Mouse (Mus musculus): ENCODE measurements around the gene Rbfox1. TPM values are rescaled to one million over a fixed set of nuclear protein-coding genes. Genes with fewer than 3 reads are reported as not detected.

Rbfox1 gene
- polyA plus RNA-seq, 2 experiments from 2014 or later = not detected

DNA sequence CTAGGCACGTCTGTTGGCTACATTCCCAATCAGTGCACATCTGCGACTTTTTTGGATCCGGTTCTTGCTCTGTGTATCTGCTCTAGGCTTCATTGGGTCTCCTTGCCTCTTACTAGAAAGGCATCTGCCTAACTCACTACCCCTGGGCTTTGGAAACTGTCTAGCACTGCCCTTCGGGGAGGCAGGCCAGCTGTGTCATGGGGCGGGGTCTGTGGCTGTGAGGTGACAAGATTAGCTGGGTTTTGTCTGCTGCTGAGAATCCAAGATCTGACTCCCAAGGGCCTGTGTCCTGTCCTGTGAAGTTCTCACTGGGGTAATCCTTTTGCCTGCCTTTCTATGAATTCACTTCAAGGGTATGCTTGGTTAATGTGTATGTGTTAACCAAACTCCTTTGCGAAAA is 1155.5 kb downstream of the Rbfox1 start:
- ATAC-seq = no peak

- no peak for ATAC-seq
Observed at GRCm38 (mm10) chr16:7047421-7047820, 1162.3 kb downstream of the Rbfox1 start.

DNA sequence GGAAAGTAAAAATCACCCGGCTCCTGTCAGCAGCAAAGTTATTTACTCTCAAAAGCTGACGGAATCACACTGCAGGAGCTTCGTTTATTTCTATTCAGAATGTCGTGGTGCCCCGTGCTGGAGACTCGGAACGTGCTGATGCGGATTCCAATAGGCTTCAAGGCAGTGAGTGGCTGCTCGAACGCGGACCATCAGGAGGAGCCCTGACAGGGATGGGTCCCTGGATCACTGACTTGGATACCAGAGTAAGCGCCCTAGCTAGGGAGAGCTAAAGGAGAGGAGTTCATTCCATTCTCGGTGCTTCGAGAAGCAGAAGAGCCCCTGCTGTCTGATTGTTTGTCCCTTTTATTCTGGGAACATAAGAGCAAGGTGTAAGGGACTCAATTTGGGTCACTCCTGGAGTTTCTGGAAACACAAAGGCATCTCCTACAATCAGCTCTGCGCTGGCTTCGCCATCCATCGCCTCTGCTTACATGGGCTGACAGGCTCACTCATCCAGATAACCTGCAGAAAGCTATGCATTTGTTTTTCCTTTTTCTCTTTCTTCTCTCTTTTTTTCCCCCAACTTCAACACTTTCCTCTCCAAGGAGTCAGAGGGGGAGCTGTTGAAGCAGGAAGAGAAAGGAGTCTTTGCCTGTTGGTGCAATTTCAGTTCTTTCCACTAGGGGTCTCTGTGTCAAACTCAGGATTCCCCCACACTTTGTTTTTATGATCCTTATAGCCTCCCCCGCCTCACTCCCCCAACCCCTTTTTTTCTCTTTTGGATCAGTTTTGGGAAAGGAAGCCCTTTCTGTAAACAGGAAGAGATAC is 1164.2 kb downstream of the Rbfox1 start:
- no peak for ATAC-seq

DNA sequence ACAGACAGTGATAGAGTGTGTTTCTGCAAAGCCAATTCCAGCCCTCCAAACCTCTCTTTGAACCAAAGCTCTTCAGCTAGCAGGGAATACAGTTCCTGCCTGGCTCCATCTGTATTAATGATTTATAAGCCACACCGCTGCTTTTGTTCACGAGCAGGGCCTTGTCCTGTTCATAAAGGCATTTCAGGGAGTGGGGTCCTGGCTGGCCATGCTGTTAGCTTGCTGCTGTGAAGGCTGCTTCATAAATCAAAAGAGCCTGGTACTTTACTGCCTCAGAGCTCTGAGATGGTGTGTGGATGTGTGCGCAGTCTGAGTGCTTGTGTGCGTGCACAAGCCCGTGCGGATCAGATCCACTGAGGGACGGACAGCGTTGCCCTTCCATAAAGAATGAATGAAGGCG is 1165.8 kb downstream of the Rbfox1 start:
- ATAC-seq = no peak

- no peak for ATAC-seq
Observed at GRCm38 (mm10) chr16:7051991-7052390, 1166.8 kb downstream of the Rbfox1 start.

- ATAC-seq = no peak
Observed at GRCm38 (mm10) chr16:7052408-7052807, 1167.3 kb downstream of the Rbfox1 start.

GRCm38 (mm10) chr16:7057789-7058188 is 1172.6 kb downstream of the Rbfox1 start:
- no peak for ATAC-seq

- no peak for ATAC-seq
Observed at GRCm38 (mm10) chr16:7058556-7058955, 1173.4 kb downstream of the Rbfox1 start.

DNA sequence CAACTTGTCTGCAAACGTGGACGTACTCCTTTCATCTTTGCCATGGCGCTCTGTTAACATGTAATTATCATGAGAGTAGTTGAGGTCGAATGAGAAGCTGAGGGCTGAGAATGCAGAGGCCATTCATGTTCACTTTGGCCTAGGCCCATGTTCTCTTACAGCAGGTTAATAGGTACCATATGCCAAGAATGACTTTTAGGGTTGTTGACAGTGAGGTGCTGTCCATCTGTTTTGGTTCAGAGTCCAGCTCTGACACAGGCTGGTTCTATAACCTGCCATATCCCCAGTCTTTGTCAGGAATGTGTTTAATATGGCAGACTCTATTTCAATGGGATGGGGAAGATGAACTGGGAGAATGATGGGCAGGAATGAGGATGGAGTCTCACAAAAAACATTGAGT is 1174.4 kb downstream of the Rbfox1 start:
- no peak for ATAC-seq

DNA sequence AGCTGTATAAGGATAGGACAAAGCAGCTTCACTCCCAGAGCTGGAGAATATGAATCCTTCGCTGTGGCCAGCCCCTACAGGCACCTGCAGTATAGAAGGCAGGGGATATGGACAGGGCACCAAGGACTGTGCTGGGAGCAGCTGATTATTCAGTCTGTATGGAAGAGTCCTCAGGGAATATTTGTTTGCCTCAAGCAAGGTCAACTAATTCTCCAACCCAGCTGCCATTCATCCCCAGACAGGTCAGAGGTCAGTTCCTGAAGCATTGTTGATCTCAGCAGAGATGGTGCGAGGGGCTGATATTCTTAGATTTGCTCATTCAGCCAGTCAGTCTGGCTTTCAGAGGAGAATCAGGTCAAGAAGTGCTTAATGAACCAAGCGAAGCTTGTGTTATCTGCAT is 1175.7 kb downstream of the Rbfox1 start:
- no peak for ATAC-seq

DNA sequence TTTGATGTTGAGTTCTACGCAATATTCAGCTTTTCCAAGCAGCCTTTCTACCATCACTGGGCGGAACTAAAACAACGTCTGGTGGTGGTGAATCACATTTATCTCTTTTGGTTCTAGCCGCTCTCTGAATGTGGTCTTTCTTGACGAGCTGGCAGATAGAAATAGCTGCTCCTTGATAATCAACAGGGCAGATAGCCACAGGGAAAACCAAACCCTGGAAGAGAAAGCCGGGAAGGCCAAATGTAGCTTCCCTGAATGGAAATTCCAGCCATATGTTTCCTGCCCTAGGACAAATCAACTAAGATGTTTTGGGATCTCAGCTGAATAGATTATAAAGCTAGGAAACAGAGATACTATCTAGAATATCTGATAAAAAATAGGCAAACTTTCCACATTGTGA is 1177.4 kb downstream of the Rbfox1 start:
- ATAC-seq = no peak

- ATAC-seq = no peak
Observed at GRCm38 (mm10) chr16:7067109-7067508, 1182.0 kb downstream of the Rbfox1 start.

DNA sequence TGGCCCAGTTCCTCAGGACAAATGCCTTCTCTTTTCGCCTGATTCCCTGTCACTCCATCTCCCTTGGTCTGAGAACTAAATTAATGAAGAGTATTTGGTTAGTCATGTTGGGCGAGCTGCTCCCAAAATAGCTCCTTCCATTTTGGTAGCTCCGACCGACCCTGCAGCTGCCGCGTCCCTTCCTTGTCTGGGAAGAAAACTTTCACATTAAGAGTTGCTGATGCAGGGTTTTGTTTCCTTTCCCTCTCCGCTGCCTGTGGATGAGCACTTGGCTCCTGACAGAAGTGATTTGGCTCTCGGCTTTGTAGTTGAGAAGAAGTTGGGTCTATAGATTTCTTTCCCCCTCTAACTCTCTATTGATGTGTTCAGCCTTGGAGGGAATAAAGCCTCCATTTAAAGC is 1184.4 kb downstream of the Rbfox1 start:
- no peak for ATAC-seq

- ATAC-seq = no peak
Observed at GRCm38 (mm10) chr16:7074786-7075185, 1189.6 kb downstream of the Rbfox1 start.

DNA sequence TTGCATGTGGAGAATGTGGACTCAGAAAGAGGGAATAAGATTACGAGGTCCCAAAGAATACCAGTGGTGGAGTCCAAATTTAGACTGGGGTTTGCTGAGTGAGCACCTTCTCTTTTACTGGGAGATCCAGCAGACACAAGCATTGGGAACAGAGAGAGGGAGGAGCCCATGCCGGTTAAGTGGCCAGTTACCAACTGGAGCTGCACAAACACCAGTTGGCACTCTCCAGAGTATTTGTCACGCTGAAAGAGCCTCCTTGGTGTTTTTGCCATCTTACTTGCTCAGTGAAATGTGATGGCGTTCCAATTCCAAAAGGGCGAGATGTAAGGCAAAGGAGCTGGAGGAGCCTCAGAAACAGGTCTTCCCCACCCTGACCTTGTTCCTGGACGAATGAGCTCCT is 1190.6 kb downstream of the Rbfox1 start:
- no peak for ATAC-seq

DNA sequence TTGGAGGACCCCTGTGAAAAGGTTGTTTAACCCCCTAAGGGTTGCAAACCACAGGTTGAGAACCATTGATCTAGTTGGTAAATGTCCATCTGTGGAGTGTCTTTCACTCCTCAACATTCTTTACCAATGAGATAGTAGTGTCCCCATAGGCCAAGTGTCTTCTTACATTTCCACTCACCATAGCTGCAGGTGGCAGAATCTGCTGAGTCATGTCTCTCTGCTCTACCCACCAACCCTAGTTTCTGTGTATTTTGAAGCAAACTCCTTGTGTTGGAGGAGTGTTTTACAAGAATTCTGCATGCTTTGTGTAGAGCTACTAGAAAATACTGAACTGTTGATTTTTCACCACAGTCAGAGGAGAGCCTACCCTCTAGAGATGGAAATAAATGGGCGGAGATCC is 1191.2 kb downstream of the Rbfox1 start:
- ATAC-seq = no peak

DNA sequence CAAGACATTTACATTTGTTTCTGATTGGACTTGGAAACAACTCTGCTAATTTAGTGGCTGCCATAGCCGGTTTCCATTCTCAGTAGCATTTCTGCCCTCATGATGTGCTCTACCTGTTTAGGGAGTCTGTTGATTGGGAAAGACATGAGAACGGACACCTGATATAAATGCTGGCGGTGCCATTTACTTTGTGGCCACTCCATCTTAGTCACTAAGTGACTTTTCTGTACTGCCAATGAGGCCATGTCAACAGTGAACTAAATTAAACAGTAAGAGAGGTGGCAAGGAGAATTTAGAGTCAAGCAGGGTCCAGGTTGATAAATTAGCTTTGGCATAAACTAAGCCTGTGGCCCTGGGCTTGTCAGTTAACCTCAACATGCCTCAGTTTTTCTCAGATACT is 1191.6 kb downstream of the Rbfox1 start:
- no peak for ATAC-seq

DNA sequence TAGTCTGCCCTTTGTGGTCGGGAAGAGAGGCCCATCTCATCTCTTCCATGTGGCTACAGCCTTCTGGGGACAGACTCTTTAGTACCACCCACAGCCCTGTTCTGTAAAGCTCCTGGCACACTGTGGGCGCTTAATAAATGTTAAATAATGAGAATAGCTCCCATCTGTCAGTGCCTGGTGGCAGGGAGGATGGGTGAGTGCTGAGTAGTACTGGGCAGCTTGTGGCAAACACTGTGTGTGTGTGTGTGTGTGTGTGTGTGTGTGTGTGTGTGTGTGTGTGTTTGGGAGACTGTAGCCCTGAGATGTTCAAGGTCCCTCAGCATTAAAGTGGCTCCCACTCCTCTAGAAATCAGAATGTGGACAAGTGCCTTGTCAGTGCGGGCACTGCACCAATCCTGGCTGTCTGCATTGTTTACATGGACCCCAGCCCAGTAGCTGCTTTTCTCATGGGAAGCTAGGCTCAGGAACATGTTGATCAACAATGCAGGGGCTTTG is 1196.0 kb downstream of the Rbfox1 start:
- ATAC-seq = no peak

DNA sequence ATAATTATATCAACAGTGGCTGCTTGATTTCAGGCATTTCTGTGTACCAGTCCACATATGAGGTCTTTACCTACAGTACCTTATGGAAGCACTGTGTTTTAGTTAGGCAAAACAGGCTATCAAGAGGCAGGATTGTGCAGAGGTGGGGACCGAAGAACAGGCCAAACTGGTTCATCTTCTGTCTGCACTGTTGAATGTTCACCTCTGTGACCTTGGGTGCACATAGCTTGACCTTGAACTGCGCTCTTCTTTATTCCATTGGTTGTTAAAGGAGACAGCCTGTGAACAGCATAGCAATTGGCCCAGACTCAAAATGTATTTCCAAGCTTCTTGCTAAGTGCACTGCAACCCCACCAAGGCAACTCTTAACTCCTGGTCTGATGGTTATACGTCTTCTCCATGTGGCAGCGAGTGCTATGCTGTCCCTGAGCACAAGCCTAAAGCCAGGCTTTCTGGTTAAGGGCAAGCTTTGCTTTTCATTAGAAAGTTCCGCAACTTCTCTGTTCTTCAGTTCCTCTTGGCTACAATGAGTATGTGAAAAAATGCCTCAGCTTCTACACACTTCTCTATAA is 1196.6 kb downstream of the Rbfox1 start:
- no peak for ATAC-seq

DNA sequence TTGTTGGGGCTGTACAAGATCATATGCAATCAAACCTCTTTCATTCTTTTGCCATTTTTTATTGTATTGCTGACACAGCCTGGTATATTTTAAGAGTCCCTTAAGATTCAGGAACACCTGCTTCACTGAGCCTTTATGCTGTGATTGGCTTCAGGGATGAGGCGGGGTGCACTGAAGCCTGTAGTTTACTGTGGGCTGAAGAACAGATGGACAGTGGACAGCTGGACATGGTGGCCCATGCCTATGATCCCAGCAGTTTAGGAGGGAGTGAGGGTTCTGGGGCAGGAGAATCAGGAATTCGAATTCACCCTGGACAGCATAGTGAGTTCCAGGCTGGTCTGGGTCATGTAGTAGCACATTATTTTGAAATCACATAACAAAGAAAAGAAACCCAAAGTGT is 1198.8 kb downstream of the Rbfox1 start:
- no peak for ATAC-seq

GRCm38 (mm10) chr16:7088601-7089430 is 1203.7 kb downstream of the Rbfox1 start:
- ATAC-seq = no peak

GRCm38 (mm10) chr16:7089475-7089874 is 1204.3 kb downstream of the Rbfox1 start:
- no peak for ATAC-seq

GRCm38 (mm10) chr16:7090205-7090604 is 1205.0 kb downstream of the Rbfox1 start:
- ATAC-seq = no peak

All from CD4-positive, CD25-positive, alpha-beta regulatory T cell, adult 4 months (primary cell).